Mouse (Mus musculus) megakaryocyte, embryonic 14.5 days (primary cell): ENCODE results near the gene Bzw1. TPM values are rescaled to one million over a fixed set of nuclear protein-coding genes. Genes with fewer than 3 reads are reported as not detected.

Experiments
- H3K27me3 ChIP-seq: replicated peaks from 2 replicates; pipeline ENCODE3; 2012; ENCODE audit warnings: inconsistent platforms
- H3K36me3 ChIP-seq: replicated peaks from 2 replicates; pipeline ENCODE3; 2012; ENCODE audit warnings: low read length, inconsistent platforms, mixed read lengths
- H3K4me1 ChIP-seq: 2 replicates; pipeline ENCODE4 v1.6.1; 2012; ENCODE audit warnings: inconsistent platforms
- H3K4me3 ChIP-seq: replicated peaks from 2 replicates; pipeline ENCODE3; 2012; ENCODE audit warnings: moderate library complexity, mild to moderate bottlenecking, inconsistent platforms
- H3K9me3 ChIP-seq: 2 replicates; pipeline ENCODE4 v1.6.1; 2012; ENCODE audit warnings: inconsistent platforms
- FLI1 ChIP-seq: IDR thresholded peaks from 2 replicates; pipeline ENCODE4 v1.6.1; 2012; ENCODE audit warnings: low read length, inconsistent platforms, mixed read lengths
- GATA1 ChIP-seq: IDR thresholded peaks from 3 replicates; pipeline ENCODE4 v1.6.1; 2012; ENCODE audit warnings: mixed read lengths, low read length, inconsistent platforms, borderline replicate concordance
- polyA plus RNA-seq: library from polyadenylated mRNA; stranded (reverse); fragments of >175 nt; gene quantifications from 2 replicates; pipeline ENCODE4 v1.2.3, GENCODE M21; 2012; ENCODE audit warnings: low replicate concordance; ENCODE audit not compliant: insufficient read depth

The Bzw1 gene
- polyA plus RNA-seq, result 0.56 and 3.4 TPM in 2 replicates

DNA sequence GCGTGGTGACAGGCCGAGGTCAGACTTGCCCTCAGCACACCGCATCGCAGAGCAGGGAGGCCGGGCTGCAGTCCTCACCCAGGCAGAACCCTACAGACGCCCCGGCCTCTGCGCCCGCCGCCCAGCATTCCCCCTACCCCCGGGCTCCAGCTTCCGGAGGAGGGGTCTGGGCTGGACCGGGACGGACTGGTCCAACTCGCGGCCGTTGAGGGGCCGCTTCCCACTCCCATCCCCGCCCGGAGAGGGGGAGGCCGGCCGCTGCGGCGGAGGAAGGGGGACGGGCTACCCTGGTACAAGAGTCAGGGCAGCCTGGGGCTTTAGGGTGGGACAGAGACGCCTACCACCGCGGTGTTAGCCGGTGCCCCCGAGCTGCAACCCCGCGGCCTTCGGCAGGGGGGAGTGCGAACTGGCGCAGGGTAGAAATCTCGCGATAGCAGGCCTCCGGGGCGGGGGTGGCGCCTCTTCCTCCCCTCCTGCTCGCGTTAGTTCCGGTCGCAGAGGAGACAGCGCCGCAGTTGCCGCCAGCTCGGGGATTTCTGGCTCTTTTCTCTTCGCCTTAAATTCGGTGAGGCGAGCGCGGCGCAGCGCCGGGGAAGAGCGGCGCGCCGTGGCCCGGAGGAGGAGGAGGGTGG, at the start of gene Bzw1:
Gene Bzw1, plus strand, starts transcription at position 247 of the 632 bp plus-strand sequence.
- no peaks in the 10 kb centered on the region for H3K27me3 ChIP-seq
- H3K4me3 ChIP-seq, result peak within 1 kb of the TSS; percentile 93
- no peaks in the 10 kb centered on the region for H3K9me3 ChIP-seq
- H3K36me3 ChIP-seq, result peaks cover 43% of the 10 kb centered on the region
- H3K4me1 ChIP-seq, result peaks cover 37% of the 10 kb centered on the region
- no peak for TF ChIP-seq GATA1
- no peak for TF ChIP-seq FLI1

DNA sequence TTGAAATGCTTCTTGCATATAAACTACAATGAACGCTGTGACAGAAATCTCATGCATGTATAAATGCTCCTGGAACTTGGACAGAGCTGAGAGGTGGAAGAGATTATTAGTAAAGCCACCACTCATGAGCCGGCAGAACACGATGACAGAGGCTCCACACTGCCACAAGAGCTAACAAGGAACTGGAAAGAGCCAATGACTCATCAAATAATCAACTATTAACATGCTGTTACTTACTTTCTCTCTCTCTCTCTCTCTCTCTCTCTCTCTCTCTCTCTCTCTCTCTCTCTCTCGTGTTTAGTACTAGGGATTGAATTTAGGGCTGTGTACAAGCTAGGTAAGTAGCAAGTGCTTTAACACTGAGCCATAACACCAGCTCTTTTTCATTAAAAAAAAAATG, 48.8 kb upstream of the Bzw1 start:
- H3K9me3 ChIP-seq, result no peaks in the 10 kb centered on the region
- no peaks in the 10 kb centered on the region for H3K36me3 ChIP-seq
- H3K4me3 ChIP-seq, result no peak overlapping the region
- TF ChIP-seq FLI1 (no peak), GATA1 (no peak)
- peaks cover 2% of the 10 kb centered on the region for H3K27me3 ChIP-seq
- H3K4me1 ChIP-seq, result no peaks in the 10 kb centered on the region

DNA sequence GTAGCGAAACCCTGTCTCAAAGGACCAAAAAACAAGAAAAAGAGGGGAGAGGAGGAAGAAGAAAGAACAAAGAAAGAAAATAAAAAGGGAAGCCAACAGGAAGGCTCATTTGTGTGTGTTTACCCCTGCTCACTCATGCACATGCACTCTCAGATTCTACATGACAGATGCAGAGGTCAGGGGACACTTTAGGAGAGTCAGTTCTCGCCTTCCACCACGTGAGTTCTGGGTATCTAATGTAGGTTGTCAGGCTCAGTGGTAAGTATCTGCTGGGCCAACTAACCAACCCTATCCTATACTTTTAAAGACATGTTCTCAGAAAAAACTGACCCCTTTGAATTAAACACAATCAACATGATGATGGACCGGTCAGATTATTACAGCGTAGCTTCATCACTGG, 48.1 kb upstream of the Bzw1 start:
- Histone ChIP-seq H3K9me3 (no peaks in the 10 kb centered on the region), H3K36me3 (no peaks in the 10 kb centered on the region), H3K27me3 (peaks cover 2% of the 10 kb centered on the region), H3K4me3 (no peak overlapping the region), H3K4me1 (no peaks in the 10 kb centered on the region)
- TF ChIP-seq FLI1, result no peak
- TF ChIP-seq GATA1, result no peak

DNA sequence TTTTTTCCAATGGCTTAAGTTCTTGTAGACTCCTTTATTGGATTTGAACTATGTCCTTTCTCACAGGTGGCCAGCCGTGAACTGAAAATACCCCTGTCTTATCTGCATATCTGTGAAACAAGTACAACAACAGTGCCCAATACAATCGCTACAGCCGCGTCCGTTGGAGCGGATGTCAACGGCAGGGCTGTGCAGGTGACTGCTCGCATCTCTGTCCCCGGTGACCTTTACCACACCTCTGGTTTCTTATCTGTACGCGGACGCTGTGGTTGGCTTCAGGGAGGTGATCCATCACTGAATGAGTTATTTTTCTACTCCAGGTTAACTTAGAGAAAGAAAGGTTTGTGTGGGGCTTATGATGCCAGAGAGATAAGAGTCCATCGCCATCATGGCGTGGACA, 46.5 kb upstream of the Bzw1 start:
- no peaks in the 10 kb centered on the region for H3K36me3 ChIP-seq
- no peaks in the 10 kb centered on the region for H3K4me1 ChIP-seq
- no peak overlapping the region for H3K4me3 ChIP-seq
- no peaks in the 10 kb centered on the region for H3K9me3 ChIP-seq
- H3K27me3 ChIP-seq, result peaks cover 2% of the 10 kb centered on the region
- TF ChIP-seq GATA1 (no peak), FLI1 (no peak)

DNA sequence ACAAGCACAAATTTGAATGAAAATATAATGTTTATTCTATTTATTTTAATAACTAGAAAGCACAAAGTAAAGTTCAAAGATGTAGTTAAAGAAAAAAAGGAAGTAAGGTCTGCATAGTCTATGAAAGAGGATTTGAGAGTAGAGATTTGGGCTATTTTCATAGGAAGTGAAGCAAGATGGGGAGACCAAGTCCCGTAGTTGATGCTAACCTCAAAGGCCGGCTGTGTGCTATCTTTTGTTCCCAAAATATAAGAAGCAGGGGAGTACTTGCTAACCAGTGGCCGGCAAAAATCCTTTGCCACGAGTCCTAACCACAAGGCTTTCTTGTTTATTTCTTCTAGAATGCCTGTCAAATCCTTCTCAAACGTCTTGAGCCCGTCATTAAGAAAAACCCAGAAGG, 44.0 kb upstream of the Bzw1 start:
- no peaks in the 10 kb centered on the region for H3K4me1 ChIP-seq
- no peaks in the 10 kb centered on the region for H3K9me3 ChIP-seq
- no peak for TF ChIP-seq GATA1
- no peak for TF ChIP-seq FLI1
- H3K27me3 ChIP-seq, result no peaks in the 10 kb centered on the region
- H3K36me3 ChIP-seq, result no peaks in the 10 kb centered on the region
- no peak overlapping the region for H3K4me3 ChIP-seq

DNA sequence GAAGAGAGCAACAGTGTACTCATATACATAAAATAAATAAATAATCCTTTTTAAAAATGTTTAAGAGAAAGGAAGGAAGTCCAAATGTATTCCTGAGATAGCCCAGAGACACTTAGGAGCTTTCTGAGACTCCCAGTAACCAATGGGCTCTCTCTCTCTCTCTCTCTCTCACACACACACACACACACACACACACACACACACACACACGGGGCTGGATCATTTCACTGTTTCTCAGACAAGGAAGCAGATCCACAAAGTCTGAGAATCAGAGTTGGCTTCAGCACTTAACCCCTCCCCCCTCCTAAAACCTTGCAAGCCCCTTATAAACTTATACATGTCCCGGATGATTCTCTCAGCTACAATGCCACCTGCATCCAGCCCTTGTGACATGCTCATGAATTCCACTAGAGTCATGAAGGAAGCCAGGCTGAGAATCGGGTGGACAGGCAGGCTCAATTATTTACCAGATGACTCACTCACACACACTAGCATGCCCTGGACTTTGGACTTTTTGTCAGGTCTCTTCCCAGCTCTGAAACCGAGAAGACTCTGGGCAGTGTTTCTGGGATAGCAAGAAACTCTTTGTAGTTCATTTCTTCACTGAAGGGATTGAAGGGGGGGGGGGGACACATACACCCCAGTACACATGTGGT, 39.3 kb upstream of the Bzw1 start:
- no peak for TF ChIP-seq GATA1
- TF ChIP-seq FLI1, result no peak
- Histone ChIP-seq H3K9me3 (no peaks in the 10 kb centered on the region), H3K27me3 (no peaks in the 10 kb centered on the region), H3K4me3 (no peak overlapping the region), H3K4me1 (no peaks in the 10 kb centered on the region), H3K36me3 (no peaks in the 10 kb centered on the region)

DNA sequence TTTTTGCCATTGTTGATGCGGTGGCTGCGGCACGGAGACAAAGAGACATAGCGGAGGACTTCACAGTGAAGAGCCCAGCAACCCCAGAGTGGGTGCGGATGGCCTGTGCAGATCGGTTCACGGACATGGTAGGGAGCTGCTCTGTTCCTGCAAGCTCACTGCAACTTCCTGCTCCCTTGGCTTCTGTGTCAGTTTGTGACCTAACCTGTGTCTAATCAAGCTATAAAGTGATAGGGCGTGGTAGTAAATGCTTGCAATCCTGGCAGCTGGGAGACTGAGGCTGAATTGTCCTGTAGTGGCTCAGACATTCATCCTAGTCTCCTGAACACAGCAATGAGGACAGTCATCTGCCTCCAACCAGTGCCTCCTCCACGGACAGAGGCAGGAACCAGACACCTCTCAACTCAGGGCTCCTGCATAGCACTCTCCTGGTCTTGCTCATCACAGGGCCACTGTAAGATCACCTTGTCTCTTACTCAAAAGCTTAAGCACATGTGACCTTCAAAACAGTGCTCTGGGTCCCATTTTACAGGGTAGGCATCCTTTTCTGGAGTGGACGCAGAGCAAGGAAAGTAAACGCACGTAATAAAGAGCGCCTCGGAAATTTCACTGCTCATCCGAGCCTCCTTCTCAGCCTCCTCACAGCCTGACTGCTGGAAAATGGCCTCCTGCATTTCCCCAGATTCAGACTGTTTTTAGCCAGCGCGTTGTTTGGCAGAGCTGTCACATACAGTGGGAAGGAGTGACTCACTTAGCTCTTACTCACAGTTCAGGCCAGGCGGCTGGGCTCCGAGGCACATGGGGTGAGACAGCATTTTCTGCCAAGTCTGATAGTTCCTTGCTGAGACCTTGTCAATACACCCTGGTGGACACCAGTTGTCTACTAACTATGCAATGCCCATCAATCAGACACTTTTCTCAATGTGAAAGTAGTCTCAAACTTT, 33.5 kb upstream of the Bzw1 start:
- H3K27me3 ChIP-seq, result peaks cover 3% of the 10 kb centered on the region
- H3K9me3 ChIP-seq, result peaks cover under 1% of the 10 kb centered on the region; the same call in 1 of the 2 replicates
- peaks cover 10% of the 10 kb centered on the region for H3K4me1 ChIP-seq
- peak overlapping the region; percentile 14 for H3K4me3 ChIP-seq
- TF ChIP-seq GATA1, result no peak
- no peak for TF ChIP-seq FLI1
- no peaks in the 10 kb centered on the region for H3K36me3 ChIP-seq

DNA sequence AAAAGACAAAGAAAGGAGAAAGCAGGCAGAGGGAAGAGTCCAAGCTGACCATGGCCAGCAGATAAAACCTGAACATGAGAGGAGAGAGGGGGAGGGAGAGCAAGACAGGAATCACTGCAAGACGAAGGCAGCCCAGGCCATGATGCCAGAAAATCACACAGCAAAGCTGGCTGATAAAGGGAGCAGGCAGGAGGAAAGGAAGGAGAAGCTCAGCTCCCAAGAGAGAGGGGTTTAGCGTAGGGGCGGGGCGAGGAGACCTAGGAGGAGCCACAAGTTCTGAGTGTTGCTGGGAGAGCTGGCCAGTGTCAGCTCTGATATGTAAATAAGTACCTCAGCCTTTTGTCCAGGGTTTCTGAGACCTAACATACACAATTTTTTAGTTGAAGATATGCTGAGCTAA, 30.4 kb upstream of the Bzw1 start:
- Histone ChIP-seq H3K4me1 (peaks cover 10% of the 10 kb centered on the region), H3K9me3 (peaks cover 15% of the 10 kb centered on the region), H3K27me3 (peaks cover 3% of the 10 kb centered on the region), H3K4me3 (no peak overlapping the region), H3K36me3 (no peaks in the 10 kb centered on the region)
- no peak for TF ChIP-seq GATA1
- no peak for TF ChIP-seq FLI1

DNA sequence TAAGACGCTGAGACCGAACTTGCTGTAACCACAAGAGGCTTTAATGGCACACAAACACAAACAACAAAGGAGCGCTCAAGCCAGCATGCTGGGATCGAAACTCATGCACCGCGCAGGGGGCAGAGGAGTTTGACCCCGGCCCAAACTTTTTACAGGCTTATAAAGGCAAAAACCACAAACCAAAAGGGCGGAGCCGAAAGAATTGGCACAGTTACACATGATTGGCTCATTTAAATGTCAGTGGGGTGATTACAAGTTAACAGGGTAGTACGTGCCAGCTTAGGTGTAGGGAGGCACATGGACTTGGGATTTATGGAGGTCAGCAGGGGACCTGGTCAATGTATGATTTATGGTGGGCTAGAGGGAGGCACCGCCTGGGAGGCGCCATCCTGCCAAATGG, 28.1 kb upstream of the Bzw1 start:
- no peaks in the 10 kb centered on the region for H3K36me3 ChIP-seq
- H3K4me1 ChIP-seq, result peaks cover 2% of the 10 kb centered on the region
- no peak overlapping the region for H3K4me3 ChIP-seq
- H3K9me3 ChIP-seq, result peaks cover 24% of the 10 kb centered on the region
- H3K27me3 ChIP-seq, result no peaks in the 10 kb centered on the region
- TF ChIP-seq GATA1, result no peak
- no peak for TF ChIP-seq FLI1
